Mouse (Mus musculus) CD4-positive helper T cell, adult 2 months (primary cell): Measurements from ENCODE around the gene Oaz2.
A peak's percentile ranks its signal among the peaks of the same experiment; 100 is the strongest.
"Not testable (repeated sequence)": the region's sequence is repeated elsewhere in the genome, so short reads cannot be mapped to it uniquely, and the experiment has no call there.

Experiments
- DNase-seq: peaks from one replicate; pipeline ENCODE4 v3.0.0-alpha.2; 2012; ENCODE audit warnings: low read depth, missing footprints, low spot score

Oaz2 gene

GRCm38 (mm10) chr9:65651957-65652356 lies 15.8 kb upstream of the Oaz2 start:
- DNase-seq = not testable (repeated sequence)

GRCm38 (mm10) chr9:65653741-65654140 lies 14.1 kb upstream of the Oaz2 start:
- DNase-seq = no peak

DNA sequence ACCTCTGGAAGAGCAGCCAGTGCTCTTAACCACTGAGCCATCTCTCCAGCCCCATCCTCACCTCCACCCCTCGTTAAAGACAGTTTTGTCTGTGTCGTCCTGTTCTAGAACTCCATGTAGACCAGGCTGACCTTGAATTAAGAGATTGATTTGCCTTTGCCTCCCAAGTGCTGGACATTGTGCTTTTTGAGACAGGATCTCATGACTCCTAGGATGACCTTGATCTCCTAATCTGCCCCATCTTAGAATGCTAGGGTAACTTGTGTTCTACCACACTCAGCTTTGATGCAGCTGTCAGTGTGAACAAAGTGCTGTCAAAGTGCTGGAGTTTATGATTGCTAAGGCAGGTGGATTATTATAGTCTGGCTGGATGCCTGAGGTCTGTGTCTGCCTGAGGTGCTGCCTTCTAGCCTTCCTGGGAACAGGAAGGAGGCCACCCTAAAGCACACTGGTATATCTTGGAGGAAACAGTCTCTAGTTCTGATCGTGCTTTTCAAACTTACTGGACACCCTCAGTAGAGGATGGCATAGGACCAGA lies 13.0 kb upstream of the Oaz2 start:
- no peak for DNase-seq

GRCm38 (mm10) chr9:65655540-65655939 lies 12.3 kb upstream of the Oaz2 start:
- DNase-seq = no peak

DNA sequence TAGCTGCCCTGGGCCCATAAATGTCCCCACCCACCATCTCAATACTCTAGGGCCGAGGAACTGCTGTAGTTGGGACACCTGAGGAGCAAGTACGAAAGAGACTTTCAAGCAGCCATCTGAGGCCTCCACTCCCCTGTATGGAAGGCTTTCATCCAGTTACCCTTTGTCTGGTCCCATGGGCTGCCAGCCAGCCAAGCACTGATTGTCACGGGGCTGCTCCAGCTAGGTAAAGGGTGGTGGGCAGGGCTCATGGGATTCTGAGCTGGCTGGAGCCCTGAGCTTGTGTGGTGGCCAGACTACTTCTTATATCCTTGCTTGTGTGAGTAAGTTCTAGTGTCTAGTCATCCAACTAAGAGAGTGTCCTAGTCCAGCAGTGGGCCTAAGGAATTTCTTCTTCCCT lies 10.6 kb upstream of the Oaz2 start:
- DNase-seq = no peak

- DNase-seq = no peak
Observed at GRCm38 (mm10) chr9:65661029-65661428, 6.8 kb upstream of the Oaz2 start.

- DNase-seq = no peak
Observed at GRCm38 (mm10) chr9:65661493-65661892, 6.3 kb upstream of the Oaz2 start.

GRCm38 (mm10) chr9:65664163-65664562 lies 3.6 kb upstream of the Oaz2 start:
- DNase-seq = peak; percentile 52

DNA sequence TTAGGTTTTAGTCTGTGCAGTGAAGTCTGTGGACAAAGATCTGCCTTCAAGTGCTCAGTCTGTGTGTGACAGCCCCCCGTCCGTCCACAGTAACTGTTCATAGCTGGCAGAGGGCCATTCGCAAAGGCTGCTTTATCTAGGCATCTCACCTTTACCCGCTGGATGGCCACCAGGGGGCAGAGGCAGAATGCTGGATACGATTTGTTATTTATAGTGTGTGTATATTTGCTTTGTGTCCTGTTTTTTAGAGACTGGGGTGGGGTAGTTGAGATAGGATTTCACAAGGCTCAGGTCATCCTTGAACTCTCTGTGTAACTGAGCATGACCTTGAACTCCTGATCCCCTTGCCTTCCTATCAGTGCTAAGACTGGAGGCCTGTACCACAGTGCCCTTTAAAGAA lies 1.8 kb upstream of the Oaz2 start:
- DNase-seq = peak; percentile 50

DNA sequence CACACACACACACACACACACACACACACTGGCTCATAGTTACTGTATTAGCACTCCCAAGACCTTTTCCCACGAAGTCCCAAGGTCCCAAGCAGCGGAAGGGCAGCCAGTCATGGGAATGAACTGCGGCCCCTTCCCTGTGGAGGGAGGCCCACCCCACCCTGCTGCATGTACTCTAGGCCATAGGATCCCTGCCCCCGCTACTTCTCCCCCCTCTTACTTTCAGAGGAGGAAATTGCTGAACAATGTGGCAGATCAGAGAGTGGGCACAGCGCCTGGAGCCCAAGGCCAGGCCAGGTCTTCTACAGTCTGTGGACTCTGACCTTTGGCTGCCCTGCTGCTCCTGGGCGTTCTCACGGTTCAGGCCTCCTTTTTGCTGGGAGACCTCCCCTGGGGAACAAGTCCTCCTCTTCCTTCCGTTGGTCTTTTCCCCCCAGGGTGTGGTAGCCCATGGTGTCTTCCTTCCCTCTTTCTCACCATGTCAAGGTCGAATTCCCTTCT lies 3.7 kb downstream of the Oaz2 start:
- DNase-seq = no peak

- no peak for DNase-seq
Observed at GRCm38 (mm10) chr9:65672996-65673395, 5.2 kb downstream of the Oaz2 start.

GRCm38 (mm10) chr9:65675461-65676357 lies 7.9 kb downstream of the Oaz2 start:
- no peak for DNase-seq

GRCm38 (mm10) chr9:65676358-65677118 lies 8.7 kb downstream of the Oaz2 start:
- DNase-seq = peak; percentile 93

DNA sequence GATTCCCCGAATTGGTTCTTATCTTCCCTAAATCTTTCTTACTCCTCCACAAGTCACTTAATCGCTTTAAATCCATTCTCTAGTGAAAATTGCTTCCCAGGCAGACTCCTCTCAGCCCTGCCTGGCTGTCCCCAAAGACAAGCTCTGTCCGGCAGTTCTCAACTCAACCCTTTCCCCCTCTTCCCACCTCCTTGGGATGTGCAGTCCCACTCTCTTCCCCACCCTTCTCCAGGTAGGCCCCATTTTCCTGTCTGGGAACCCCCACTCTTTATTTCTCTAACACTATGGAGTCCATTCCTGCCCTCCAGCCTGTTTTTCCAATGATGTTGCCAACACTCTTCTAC lies 9.3 kb downstream of the Oaz2 start:
- peak; percentile 12 for DNase-seq

- no peak for DNase-seq
Observed at GRCm38 (mm10) chr9:65679181-65679761, 11.5 kb downstream of the Oaz2 start.

GRCm38 (mm10) chr9:65680938-65681633 lies 13.3 kb downstream of the Oaz2 start:
- no peak for DNase-seq

- DNase-seq = no peak
Observed at GRCm38 (mm10) chr9:65681634-65681940, 13.8 kb downstream of the Oaz2 start.

- DNase-seq = no peak
Observed at GRCm38 (mm10) chr9:65682183-65682582, 14.4 kb downstream of the Oaz2 start.

DNA sequence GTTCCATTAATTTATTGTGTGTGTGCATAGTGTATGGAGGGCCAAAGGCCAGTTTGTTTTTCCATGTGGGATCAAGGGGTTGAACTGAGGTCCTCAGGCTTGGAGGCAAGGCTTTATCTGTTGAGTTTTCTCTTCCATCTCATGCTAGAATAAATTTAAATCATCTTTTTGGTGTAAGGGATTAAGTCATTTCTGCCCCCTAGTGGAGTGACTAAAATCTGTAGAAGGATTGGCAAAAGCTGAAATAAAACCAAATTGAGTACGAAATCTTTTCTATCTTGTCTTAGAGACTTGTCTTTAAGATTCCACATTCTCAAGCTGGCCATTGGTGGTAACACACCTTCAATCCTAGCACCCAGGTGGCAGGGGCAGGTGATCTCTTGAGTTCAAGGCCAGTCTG lies 15.2 kb downstream of the Oaz2 start:
- peak; percentile 34 for DNase-seq

DNA sequence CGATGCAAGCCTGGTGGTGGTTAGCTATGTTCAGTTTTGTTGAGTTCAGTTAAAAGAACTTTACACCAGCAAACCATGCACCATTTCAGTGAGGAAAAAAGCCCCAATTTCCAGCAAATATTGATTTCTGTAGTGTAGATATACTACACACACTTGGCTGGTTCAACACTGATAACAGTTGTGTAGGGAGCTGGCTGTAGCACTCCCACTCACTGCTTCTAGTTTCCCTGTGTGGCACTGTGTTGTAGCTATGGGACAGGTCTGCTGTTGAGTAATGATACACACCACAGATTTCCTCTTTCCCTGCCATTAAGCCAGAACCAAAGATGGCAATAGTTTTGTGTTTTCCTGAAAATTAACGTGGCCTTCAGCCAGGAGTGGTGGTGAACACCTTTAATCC lies 16.9 kb downstream of the Oaz2 start:
- no peak for DNase-seq

GRCm38 (mm10) chr9:65689869-65690268 lies 22.1 kb downstream of the Oaz2 start:
- not testable (repeated sequence) for DNase-seq

DNA sequence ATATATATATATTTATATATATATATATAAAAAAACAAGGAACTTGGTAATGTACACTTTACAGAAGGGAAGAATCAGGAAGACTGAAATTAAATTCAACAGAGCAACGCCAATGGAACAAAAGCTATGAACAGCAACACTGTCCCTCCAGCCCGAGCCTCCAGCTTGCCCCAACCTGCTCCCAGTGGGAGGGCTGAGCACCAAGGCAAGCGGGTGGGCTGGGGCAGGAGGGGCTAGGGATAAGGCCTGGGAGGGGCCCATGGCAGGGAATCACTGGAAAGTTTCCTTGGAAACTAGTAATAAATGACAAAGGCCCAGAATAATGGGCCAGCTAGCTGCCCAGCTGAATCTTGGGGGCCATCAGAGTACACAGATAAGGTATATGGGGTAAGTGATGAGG lies 24.7 kb downstream of the Oaz2 start:
- DNase-seq = no peak
